In the genomic region with DNA sequence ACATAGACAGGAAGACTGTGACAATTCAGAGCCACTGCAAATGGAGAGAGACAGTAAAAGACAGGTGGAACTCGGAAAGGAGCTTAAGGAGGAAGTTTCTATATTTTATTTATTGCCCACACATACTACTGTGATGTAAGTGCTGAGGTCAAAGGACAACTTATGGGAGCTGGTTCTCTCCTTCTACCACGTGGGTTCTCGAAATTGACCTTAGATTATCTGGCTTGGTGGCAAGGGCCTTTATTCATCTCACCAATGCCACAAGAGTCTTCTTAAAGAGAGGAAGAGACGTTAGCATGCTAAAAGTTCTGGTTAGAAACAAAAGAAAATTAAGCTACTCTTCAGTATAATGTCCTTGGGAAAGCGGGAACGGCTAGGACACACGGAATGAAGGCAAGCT, we compare ENCODE assay signal across 8 mouse cellular contexts. TPM values are rescaled to one million over a fixed set of nuclear protein-coding genes. Genes with fewer than 3 reads are reported as not detected.
DNase-seq lines count a peak whose midpoint lies in the region; ATAC-seq and TF ChIP-seq lines count a peak whose summit lies in the region.

No protein-coding gene starts in this region.

- peak overlapping the region; percentile 67 for H3ac ChIP-seq in myocyte (ENCODE audit: control insufficient read depth, insufficient read length)

- peak overlapping the region; percentile 93 for H3K9ac ChIP-seq in hindbrain, postnatal 0 days (replicated peaks; ENCODE audit: low read length)

- TF ChIP-seq POLR2A in myocyte (IDR thresholded peaks at IDR 0.05; ENCODE audit: insufficient read length, low read depth), result no peak

- H3K9me3 ChIP-seq in embryonic facial prominence, embryonic 10.5 days, result no peaks in the 10 kb centered on the region
- no peaks in the 10 kb centered on the region for H3K9me3 ChIP-seq in hindbrain, postnatal 0 days (ENCODE audit: low read length)

- WGBS in embryonic facial prominence, embryonic 10.5 days, result 23% methylated on average over 7 of the region's 7 CpGs
- 15% methylated on average over 7 of the region's 7 CpGs for WGBS in hindbrain, postnatal 0 days

- peak overlapping the region; percentile 85 for H3K4me2 ChIP-seq in hindbrain, postnatal 0 days (ENCODE audit: low read depth, low read length)
- H3K4me2 ChIP-seq in myocyte (ENCODE audit: low read depth), result peak overlapping the region; percentile 95

- peaks cover 8% of the 10 kb centered on the region for H3K36me3 ChIP-seq in embryonic facial prominence, embryonic 10.5 days (replicated peaks)
- no peaks in the 10 kb centered on the region for H3K36me3 ChIP-seq in hindbrain, postnatal 0 days (ENCODE audit: insufficient read depth, low read length)
- H3K36me3 ChIP-seq in myocyte (ENCODE audit: control insufficient read depth, insufficient read depth), result no peaks in the 10 kb centered on the region

- no peak for ATAC-seq in hindbrain, postnatal 0 days

- peaks cover 33% of the 10 kb centered on the region for H3K79me2 ChIP-seq in myocyte (ENCODE audit: control insufficient read depth, insufficient read depth)

- TF ChIP-seq CTCF in layer of hippocampus, adult 2 months (conservative IDR thresholded peaks at IDR 0.05), result no peak
- no peak for TF ChIP-seq CTCF in hindbrain, postnatal 0 days (IDR thresholded peaks at IDR 0.05; ENCODE audit: low read depth)

- H3K27me3 ChIP-seq in embryonic facial prominence, embryonic 10.5 days (replicated peaks; ENCODE audit: low read depth, poor library complexity, severe bottlenecking), result no peaks in the 10 kb centered on the region
- no peaks in the 10 kb centered on the region for H3K27me3 ChIP-seq in hindbrain, postnatal 0 days (ENCODE audit: insufficient read depth, low read length)
- no peaks in the 10 kb centered on the region for H3K27me3 ChIP-seq in myocyte (ENCODE audit: control insufficient read depth, insufficient read depth, insufficient read length)

- H3K4me3 ChIP-seq in layer of hippocampus, adult 2 months, result peak overlapping the region; percentile 92
- peak overlapping the region; percentile 91 for H3K4me3 ChIP-seq in embryonic facial prominence, embryonic 10.5 days
- H3K4me3 ChIP-seq in hindbrain, postnatal 0 days (ENCODE audit: low read length), result peak overlapping the region; percentile 88
- peak overlapping the region; percentile 76 for H3K4me3 ChIP-seq in myocyte

- DNase-seq in layer of hippocampus, adult 2 months (ENCODE audit: low spot score in 2 of 2), result no peak
- DNase-seq in layer of hippocampus, adult 18-20 months (ENCODE audit: low spot score in 2 of 2), result no peak
- DNase-seq in embryonic facial prominence, embryonic 10.5 days (ENCODE audit: low spot score), result no peak
- DNase-seq in hindbrain, postnatal 0 days (ENCODE audit: low spot score), result no peak
- no peak for DNase-seq in right cerebral cortex, postnatal 25 days
- DNase-seq in layer of hippocampus, postnatal 14 days (ENCODE audit: low spot score in 2 of 2), result no peak
- DNase-seq in spleen, adult 18-20 months, result no peak

- peaks cover 32% of the 10 kb centered on the region for H3K4me1 ChIP-seq in embryonic facial prominence, embryonic 10.5 days
- peaks cover 14% of the 10 kb centered on the region; the same call in 1 of the 2 replicates for H3K4me1 ChIP-seq in hindbrain, postnatal 0 days (ENCODE audit: insufficient read depth, low read length)

- peak overlapping the region; percentile 99 for H3K27ac ChIP-seq in layer of hippocampus, adult 2 months
- peak overlapping the region; percentile 98 for H3K27ac ChIP-seq in embryonic facial prominence, embryonic 10.5 days (replicated peaks)
- peak overlapping the region; percentile 100 for H3K27ac ChIP-seq in hindbrain, postnatal 0 days

TF ChIP-seq in myocyte, 11 proteins besides CTCF, POLR2A, EP300 and RAD21:
- TF ChIP-seq USF1 (IDR thresholded peaks at IDR 0.05; ENCODE audit: low read depth) (no peak), MYOG (IDR thresholded peaks at IDR 0.05; ENCODE audit: control insufficient read depth in 1 of 3, insufficient read depth in 1 of 3, insufficient read length in 2 of 3, low read depth in 2 of 3) (no peak), MYOD1 (IDR thresholded peaks at IDR 0.05; ENCODE audit: control insufficient read depth in 1 of 3, insufficient read length in 2 of 3, low read depth in 2 of 3) (no peak), CEBPB (IDR thresholded peaks at IDR 0.05; ENCODE audit: insufficient read depth, poor library complexity, severe bottlenecking) (no peak), POLR2AphosphoS2 (IDR thresholded peaks at IDR 0.05; ENCODE audit: insufficient read length, low read depth) (no peak), MAX (IDR thresholded peaks at IDR 0.05; ENCODE audit: low read depth) (no peak), REST (IDR thresholded peaks at IDR 0.05; ENCODE audit: insufficient read depth, insufficient read length) (no peak), SRF (IDR thresholded peaks at IDR 0.05; ENCODE audit: control insufficient read depth, insufficient read length, low read depth) (no peak), TCF3 (IDR thresholded peaks at IDR 0.05; ENCODE audit: insufficient read length, low read depth) (no peak), E2F4 (IDR thresholded peaks at IDR 0.05; ENCODE audit: insufficient read depth) (no peak), TCF12 (IDR thresholded peaks at IDR 0.05; ENCODE audit: insufficient read depth, poor library complexity, severe bottlenecking) (no peak)

RNA-seq across cellular contexts. Expression of a gene that starts 0.9 kb away (rescaled TPM):
- total RNA-seq in layer of hippocampus, adult 2 months (2021), result 10 to 100 TPM; 54.3 to 55.9 TPM
- total RNA-seq in layer of hippocampus, adult 18-20 months (2021), result 10 to 100 TPM; 52.8 to 59.1 TPM
- polyA plus RNA-seq in embryonic facial prominence, embryonic 10.5 days (2016; fragmentation: Nextera tagmentation; extraction: Ambion mirVana), result 48.4 and 48.5 TPM in 2 replicates
- total RNA-seq in hindbrain, postnatal 0 days (2014; rRNA removed), result 45.6 and 50.3 TPM in 2 replicates
- 12.1 and 12.4 TPM in 2 replicates for polyA plus RNA-seq in hindbrain, postnatal 0 days (2015; fragmentation: Nextera tagmentation; extraction: Ambion mirVana)
- 9.6 TPM for polyA plus RNA-seq in myocyte (2012; fragmentation: generic; extraction: Trizol)
- 10 to 100 TPM; 44.2 to 48.9 TPM for total RNA-seq in layer of hippocampus, postnatal 14 days (2021)
